Mouse (Mus musculus): Measurements from ENCODE around the gene Pdgfd. TPM values are rescaled to one million over a fixed set of nuclear protein-coding genes. Genes with fewer than 3 reads are reported as not detected.
A peak's percentile ranks its signal among the peaks of the same experiment; 100 is the strongest.

Gene Pdgfd
- polyA plus RNA-seq (2015; fragmentation: Nextera tagmentation; extraction: Ambion mirVana), result 0.59 and 0.66 TPM in 2 replicates

- Histone ChIP-seq H3K36me3 (replicated peaks; ENCODE audit: insufficient read depth, low read length) (no peaks in the 10 kb centered on the region), H3K4me3 (ENCODE audit: low read depth, low read length) (peak within 1 kb of the TSS; percentile 37), H3K27me3 (ENCODE audit: insufficient read depth, low read length) (no peaks in the 10 kb centered on the region), H3K4me1 (ENCODE audit: insufficient read depth) (no peaks in the 10 kb centered on the region), H3K9ac (replicated peaks) (no peak within 1 kb of the TSS), H3K4me2 (ENCODE audit: low read depth, low read length) (peak within 1 kb of the TSS; percentile 66), H3K27ac (ENCODE audit: low read depth) (no peak within 1 kb of the TSS), H3K9me3 (ENCODE audit: low read length) (no peaks in the 10 kb centered on the region)
- DNase-seq (peak; percentile 57), ATAC-seq (peak; percentile 83)
- peak; percentile 57 for TF ChIP-seq CTCF (IDR thresholded peaks at IDR 0.05; ENCODE audit: low read depth)
- no peak for TF ChIP-seq EP300 (IDR thresholded peaks at IDR 0.05; ENCODE audit: low read depth)
- WGBS (ENCODE audit: insufficient replicate concordance), result 2% methylated on average over 32 of the region's 32 CpGs
Measured at GRCm38 (mm10) chr9:6168391-6169037, at the start of gene Pdgfd. Pdgfd (plus strand) TSS chr9:6168584.

GRCm38 (mm10) chr9:6169038-6169431 is 651 bp downstream of the Pdgfd start:
- peak; percentile 44 for ATAC-seq
- peak overlapping the region; percentile 37 for H3K4me3 ChIP-seq (ENCODE audit: low read depth, low read length)
- H3K27me3 ChIP-seq (ENCODE audit: insufficient read depth, low read length), result no peaks in the 10 kb centered on the region
- H3K4me1 ChIP-seq (ENCODE audit: insufficient read depth), result no peaks in the 10 kb centered on the region
- no peaks in the 10 kb centered on the region for H3K9me3 ChIP-seq (ENCODE audit: low read length)
- 38% methylated on average over 3 of the region's 3 CpGs for WGBS (ENCODE audit: insufficient replicate concordance)
- H3K9ac ChIP-seq (replicated peaks), result no peak overlapping the region
- peak; percentile 12 for DNase-seq
- H3K4me2 ChIP-seq (ENCODE audit: low read depth, low read length), result peak overlapping the region; percentile 66
- H3K27ac ChIP-seq (ENCODE audit: low read depth), result no peak overlapping the region
- no peaks in the 10 kb centered on the region for H3K36me3 ChIP-seq (replicated peaks; ENCODE audit: insufficient read depth, low read length)
- no peak for TF ChIP-seq EP300 (IDR thresholded peaks at IDR 0.05; ENCODE audit: low read depth)
- no peak for TF ChIP-seq CTCF (IDR thresholded peaks at IDR 0.05; ENCODE audit: low read depth)

DNA sequence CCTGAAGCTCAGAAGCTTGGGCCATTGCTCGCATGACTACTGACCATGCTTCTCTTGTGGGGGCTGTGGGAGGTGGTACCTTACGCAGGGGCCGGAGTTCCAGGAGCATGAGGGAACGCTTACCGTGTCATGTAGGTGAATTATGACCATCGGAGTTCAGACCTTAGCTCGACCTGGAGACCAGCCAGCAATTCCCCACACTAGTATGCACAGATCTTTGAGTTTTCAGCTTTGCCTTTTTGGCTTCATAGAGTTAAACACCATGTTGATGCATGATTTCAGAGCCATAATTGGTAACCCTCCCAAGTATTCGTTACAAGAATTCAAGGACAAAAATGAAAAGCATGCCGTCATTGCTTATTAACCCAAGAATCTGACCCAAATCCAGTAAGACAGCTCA is 2.6 kb downstream of the Pdgfd start:
- no peak overlapping the region for H3K27ac ChIP-seq (ENCODE audit: low read depth)
- no peaks in the 10 kb centered on the region for H3K9me3 ChIP-seq (ENCODE audit: low read length)
- H3K4me1 ChIP-seq (ENCODE audit: insufficient read depth), result no peaks in the 10 kb centered on the region
- ATAC-seq, result no peak
- WGBS (ENCODE audit: insufficient replicate concordance), result 78% methylated on average over 9 of the region's 9 CpGs
- no peaks in the 10 kb centered on the region for H3K27me3 ChIP-seq (ENCODE audit: insufficient read depth, low read length)
- H3K4me3 ChIP-seq (ENCODE audit: low read depth, low read length), result no peak overlapping the region
- H3K4me2 ChIP-seq (ENCODE audit: low read depth, low read length), result no peak overlapping the region
- DNase-seq, result no peak
- H3K36me3 ChIP-seq (replicated peaks; ENCODE audit: insufficient read depth, low read length), result no peaks in the 10 kb centered on the region
- TF ChIP-seq EP300 (IDR thresholded peaks at IDR 0.05; ENCODE audit: low read depth) (no peak), CTCF (IDR thresholded peaks at IDR 0.05; ENCODE audit: low read depth) (no peak)
- no peak overlapping the region for H3K9ac ChIP-seq (replicated peaks)

DNA sequence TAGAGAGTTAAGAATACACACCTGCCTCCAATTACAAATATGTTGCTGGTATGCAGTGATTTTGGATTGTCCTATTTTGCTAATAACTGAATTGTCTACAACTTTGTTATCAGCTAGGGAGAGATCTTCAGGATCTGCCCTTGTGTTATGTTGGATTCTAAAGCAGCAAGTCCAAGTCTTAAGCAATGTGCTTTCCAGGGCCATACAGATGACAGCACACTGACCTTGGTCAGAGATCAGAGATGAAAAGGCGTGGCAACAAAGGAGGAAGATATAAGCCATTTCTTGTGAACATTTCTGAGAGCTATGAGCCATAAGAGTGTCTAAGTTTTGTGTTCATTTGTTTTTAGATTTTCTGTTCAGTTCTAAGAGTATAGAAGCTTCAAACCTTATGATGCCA is 4.9 kb downstream of the Pdgfd start:
- no peak for TF ChIP-seq EP300 (IDR thresholded peaks at IDR 0.05; ENCODE audit: low read depth)
- TF ChIP-seq CTCF (IDR thresholded peaks at IDR 0.05; ENCODE audit: low read depth), result no peak
- Histone ChIP-seq H3K9ac (replicated peaks) (no peak overlapping the region), H3K4me1 (ENCODE audit: insufficient read depth) (no peaks in the 10 kb centered on the region), H3K9me3 (ENCODE audit: low read length) (no peaks in the 10 kb centered on the region), H3K27me3 (ENCODE audit: insufficient read depth, low read length) (no peaks in the 10 kb centered on the region), H3K4me2 (ENCODE audit: low read depth, low read length) (no peak overlapping the region), H3K4me3 (ENCODE audit: low read depth, low read length) (no peak overlapping the region), H3K36me3 (replicated peaks; ENCODE audit: insufficient read depth, low read length) (no peaks in the 10 kb centered on the region), H3K27ac (ENCODE audit: low read depth) (no peak overlapping the region)
- DNase-seq (no peak), ATAC-seq (no peak)
- 56% methylated on average over 1 of the region's 1 CpGs for WGBS (ENCODE audit: insufficient replicate concordance)

- WGBS (ENCODE audit: insufficient replicate concordance), result 79% methylated on average over 4 of the region's 4 CpGs
- ATAC-seq, result no peak
- no peak overlapping the region for H3K27ac ChIP-seq (ENCODE audit: low read depth)
- no peaks in the 10 kb centered on the region for H3K9me3 ChIP-seq (ENCODE audit: low read length)
- TF ChIP-seq CTCF (IDR thresholded peaks at IDR 0.05; ENCODE audit: low read depth) (no peak), EP300 (IDR thresholded peaks at IDR 0.05; ENCODE audit: low read depth) (no peak)
- no peaks in the 10 kb centered on the region for H3K4me1 ChIP-seq (ENCODE audit: insufficient read depth)
- H3K9ac ChIP-seq (replicated peaks), result no peak overlapping the region
- no peaks in the 10 kb centered on the region for H3K36me3 ChIP-seq (replicated peaks; ENCODE audit: insufficient read depth, low read length)
- H3K4me2 ChIP-seq (ENCODE audit: low read depth, low read length), result no peak overlapping the region
- no peak for DNase-seq
- no peaks in the 10 kb centered on the region for H3K27me3 ChIP-seq (ENCODE audit: insufficient read depth, low read length)
- no peak overlapping the region for H3K4me3 ChIP-seq (ENCODE audit: low read depth, low read length)
Measured at GRCm38 (mm10) chr9:6175731-6176130, 7.3 kb downstream of the Pdgfd start.

GRCm38 (mm10) chr9:6182307-6182923 is 14.0 kb downstream of the Pdgfd start:
- 69% methylated on average over 3 of the region's 3 CpGs for WGBS (ENCODE audit: insufficient replicate concordance)

More at GRCm38 (mm10) chr9:6182307-6182923, 14.0 kb downstream of the Pdgfd start:
- no peak overlapping the region for H3K9ac ChIP-seq (replicated peaks)
- no peaks in the 10 kb centered on the region for H3K36me3 ChIP-seq (replicated peaks; ENCODE audit: insufficient read depth, low read length)
- no peak for TF ChIP-seq CTCF (IDR thresholded peaks at IDR 0.05; ENCODE audit: low read depth)
- TF ChIP-seq EP300 (IDR thresholded peaks at IDR 0.05; ENCODE audit: low read depth), result no peak
- DNase-seq (no peak), ATAC-seq (no peak)
- no peak overlapping the region for H3K27ac ChIP-seq (ENCODE audit: low read depth)
- H3K4me3 ChIP-seq (ENCODE audit: low read depth, low read length), result no peak overlapping the region
- no peak overlapping the region for H3K4me2 ChIP-seq (ENCODE audit: low read depth, low read length)
- H3K27me3 ChIP-seq (ENCODE audit: insufficient read depth, low read length), result no peaks in the 10 kb centered on the region
- no peaks in the 10 kb centered on the region for H3K9me3 ChIP-seq (ENCODE audit: low read length)
- no peaks in the 10 kb centered on the region for H3K4me1 ChIP-seq (ENCODE audit: insufficient read depth)

Measured in liver, postnatal 0 days (tissue).